Mouse (Mus musculus): ENCODE measurements around the gene Chd2.
"Not testable (repeated sequence)": the region's sequence is repeated elsewhere in the genome, so short reads cannot be mapped to it uniquely, and the experiment has no call there.

The Chd2 gene

GRCm38 (mm10) chr7:73541412-73542130, at the start of gene Chd2:
TSS of gene Chd2 (minus strand) at chr7:73541830.
- in situ Hi-C loops (cut with MboI, MseI) = no loop called here

- in situ Hi-C loops (cut with MboI, MseI) = no loop called here
Measured at GRCm38 (mm10) chr7:73590757-73591156, 49.1 kb upstream of the Chd2 start.

GRCm38 (mm10) chr7:73589208-73589771, 47.7 kb upstream of the Chd2 start:
- in situ Hi-C loops (cut with MboI, MseI) = no loop called here

GRCm38 (mm10) chr7:73588351-73588906, 46.8 kb upstream of the Chd2 start:
- in situ Hi-C loops (cut with MboI, MseI) = no loop called here

- in situ Hi-C loops (cut with MboI, MseI) = no loop called here
Measured at GRCm38 (mm10) chr7:73586717-73587116, 45.1 kb upstream of the Chd2 start.

GRCm38 (mm10) chr7:73586206-73586605, 44.6 kb upstream of the Chd2 start:
- in situ Hi-C loops (cut with MboI, MseI) = no loop called here

GRCm38 (mm10) chr7:73585114-73586032, 43.7 kb upstream of the Chd2 start:
- in situ Hi-C loops (cut with MboI, MseI) = no loop called here

- in situ Hi-C loops (cut with MboI, MseI) = no loop called here
Measured at GRCm38 (mm10) chr7:73584009-73584995, 42.7 kb upstream of the Chd2 start.

GRCm38 (mm10) chr7:73583400-73583799, 41.8 kb upstream of the Chd2 start:
- in situ Hi-C loops (cut with MboI, MseI) = no loop called here

- in situ Hi-C loops (cut with MboI, MseI) = no loop called here
Measured at GRCm38 (mm10) chr7:73581836-73582375, 40.3 kb upstream of the Chd2 start.

GRCm38 (mm10) chr7:73579072-73579731, 37.6 kb upstream of the Chd2 start:
- in situ Hi-C loops (cut with MboI, MseI) = no loop called here

GRCm38 (mm10) chr7:73577888-73578421, 36.3 kb upstream of the Chd2 start:
- in situ Hi-C loops (cut with MboI, MseI) = no loop called here

GRCm38 (mm10) chr7:73576101-73576936, 34.7 kb upstream of the Chd2 start:
- in situ Hi-C loops (cut with MboI, MseI) = no loop called here

GRCm38 (mm10) chr7:73575257-73575656, 33.6 kb upstream of the Chd2 start:
- in situ Hi-C loops (cut with MboI, MseI) = no loop called here

- in situ Hi-C loops (cut with MboI, MseI) = not testable (repeated sequence)
Measured at GRCm38 (mm10) chr7:73574673-73575072, 33.0 kb upstream of the Chd2 start.

- in situ Hi-C loops (cut with MboI, MseI) = no loop called here
Measured at GRCm38 (mm10) chr7:73572571-73572970, 30.9 kb upstream of the Chd2 start.

GRCm38 (mm10) chr7:73568801-73569403, 27.3 kb upstream of the Chd2 start:
- in situ Hi-C loops (cut with MboI, MseI) = no loop called here

- in situ Hi-C loops (cut with MboI, MseI) = no loop called here
Measured at GRCm38 (mm10) chr7:73567754-73568161, 26.1 kb upstream of the Chd2 start.
